Mouse (Mus musculus): ENCODE results near the gene Mtx1.

Mtx1 gene

GRCm38 (mm10) chr3:89214681-89215411 is 12.0 kb downstream of the Mtx1 start, which contains the start of gene Thbs3:
Thbs3 (plus strand) TSS chr3:89215180.
- no peak for DNase-seq (ENCODE audit: low spot score)

GRCm38 (mm10) chr3:89213803-89214530 is 12.9 kb downstream of the Mtx1 start:
- DNase-seq (ENCODE audit: low spot score), result peak; percentile 95

GRCm38 (mm10) chr3:89210731-89211130 is 16.2 kb downstream of the Mtx1 start:
- no peak for DNase-seq (ENCODE audit: low spot score)

- DNase-seq (ENCODE audit: low spot score), result no peak
Observed at GRCm38 (mm10) chr3:89210162-89210561, 16.7 kb downstream of the Mtx1 start.

- no peak for DNase-seq (ENCODE audit: low spot score)
Observed at GRCm38 (mm10) chr3:89209731-89210130, 17.2 kb downstream of the Mtx1 start.

- DNase-seq (ENCODE audit: low spot score), result no peak
Observed at GRCm38 (mm10) chr3:89208736-89209135, 18.2 kb downstream of the Mtx1 start.

GRCm38 (mm10) chr3:89208075-89208657 is 18.7 kb downstream of the Mtx1 start:
- DNase-seq (ENCODE audit: low spot score), result no peak

- DNase-seq (ENCODE audit: low spot score), result no peak
Observed at GRCm38 (mm10) chr3:89206695-89207094, 20.2 kb downstream of the Mtx1 start.

- no peak for DNase-seq (ENCODE audit: low spot score)
Observed at GRCm38 (mm10) chr3:89206079-89206478, 20.8 kb downstream of the Mtx1 start.

GRCm38 (mm10) chr3:89203142-89203514 is 23.8 kb downstream of the Mtx1 start:
- DNase-seq (ENCODE audit: low spot score), result no peak

- DNase-seq (ENCODE audit: low spot score), result peak; percentile 74
Observed at GRCm38 (mm10) chr3:89202253-89203141, 24.4 kb downstream of the Mtx1 start, which contains the start of gene Gba. Gba (plus strand) TSS chr3:89202928.

- DNase-seq (ENCODE audit: low spot score), result no peak
Observed at GRCm38 (mm10) chr3:89199839-89200238, 27.0 kb downstream of the Mtx1 start.

- peak; percentile 89 for DNase-seq (ENCODE audit: low spot score)
Observed at GRCm38 (mm10) chr3:89195979-89196877, 30.7 kb downstream of the Mtx1 start.

- DNase-seq (ENCODE audit: low spot score), result no peak
Observed at GRCm38 (mm10) chr3:89193853-89194252, 33.0 kb downstream of the Mtx1 start.

- DNase-seq (ENCODE audit: low spot score), result no peak
Observed at GRCm38 (mm10) chr3:89193351-89193750, 33.5 kb downstream of the Mtx1 start.

- no peak for DNase-seq (ENCODE audit: low spot score)
Observed at GRCm38 (mm10) chr3:89190436-89190835, 36.5 kb downstream of the Mtx1 start.

GRCm38 (mm10) chr3:89188478-89188875 is 38.4 kb downstream of the Mtx1 start:
- DNase-seq (ENCODE audit: low spot score), result no peak

GRCm38 (mm10) chr3:89187690-89188477 is 39.0 kb downstream of the Mtx1 start:
- no peak for DNase-seq (ENCODE audit: low spot score)

- no peak for DNase-seq (ENCODE audit: low spot score)
Observed at GRCm38 (mm10) chr3:89187197-89187596, 39.7 kb downstream of the Mtx1 start.

GRCm38 (mm10) chr3:89183959-89184315 is 43.0 kb downstream of the Mtx1 start:
- no peak for DNase-seq (ENCODE audit: low spot score)
